Mouse (Mus musculus) liver, embryonic 11.5 days (tissue): ENCODE results near the gene Ccdc9. TPM values are rescaled to one million over a fixed set of nuclear protein-coding genes. Genes with fewer than 3 reads are reported as not detected.

Source experiments
- ATAC-seq: fragments of 200-750 bp; cut with Nextera tagmentation; replicated peaks from 2 replicates; pipeline ENCODE4 v1.8.0; 2017; ENCODE audit warnings: moderate number of reproducible peaks, mild to moderate bottlenecking, moderate TSS enrichment, moderate library complexity; ENCODE audit not compliant: low FRiP score
- DNase-seq: peaks from one replicate; pipeline ENCODE4 v3.0.0-alpha.2; 2017; ENCODE audit warnings: low spot score
- H3K27ac ChIP-seq: fragments of 300-500 bp; sonication (generic); 2 replicates; pipeline ENCODE4 v1.5.1; 2014; ENCODE audit warnings: mild to moderate bottlenecking, low read depth, low read length, control low read depth
- H3K27me3 ChIP-seq: fragments of 300-500 bp; sonication (generic); replicated peaks from 2 replicates; pipeline ENCODE4 v1.6.1; 2014; ENCODE audit warnings: low read length, mixed read lengths; ENCODE audit not compliant: control insufficient read depth, insufficient read depth
- H3K36me3 ChIP-seq: fragments of 300-500 bp; sonication (generic); 2 replicates; pipeline ENCODE4 v1.6.1; 2014; ENCODE audit warnings: mild to moderate bottlenecking, low read length, moderate library complexity, mixed read lengths; ENCODE audit not compliant: control insufficient read depth, insufficient read depth
- H3K4me1 ChIP-seq: fragments of 300-500 bp; sonication (generic); replicated peaks from 2 replicates; pipeline ENCODE4 v1.6.1; 2014; ENCODE audit warnings: low read length, mixed read lengths; ENCODE audit not compliant: control insufficient read depth, insufficient read depth
- H3K4me2 ChIP-seq: fragments of 300-500 bp; sonication (generic); 2 replicates; pipeline ENCODE4 v1.6.1; 2014; ENCODE audit warnings: mild to moderate bottlenecking, control low read depth, moderate library complexity
- H3K4me3 ChIP-seq: fragments of 300-500 bp; sonication (generic); 2 replicates; pipeline ENCODE4 v1.5.1; 2014; ENCODE audit warnings: low read depth, low read length, control low read depth
- H3K9ac ChIP-seq: fragments of 300-500 bp; sonication (generic); 2 replicates; pipeline ENCODE4 v1.6.1; 2014; ENCODE audit warnings: low read depth, low read length, control low read depth
- H3K9me3 ChIP-seq: fragments of 300-500 bp; sonication (generic); 2 replicates; pipeline ENCODE4 v1.6.1; 2016; ENCODE audit warnings: low read length, inconsistent platforms, mixed read lengths; ENCODE audit not compliant: control insufficient read depth
- WGBS: fragments of 180-500 bp; shearing (Covaris S2); extraction: QIAGEN DNeasy Blood & Tissue Kit; methylation state at CpG from one replicate; pipeline ENCODE4 v1.1.7; 2014; 5-methylcytosine and 5-hydroxymethylcytosine counted together
- polyA plus RNA-seq: library from polyadenylated mRNA; unstranded; fragments of >200 nt; fragmentation: Nextera tagmentation; extraction: Ambion mirVana; gene quantifications from 2 replicates; pipeline ENCODE4 v1.2.1, GENCODE M21; 2014

Ccdc9 gene
- polyA plus RNA-seq, 1 experiment from 2014 or later = 25.3 TPM

DNA sequence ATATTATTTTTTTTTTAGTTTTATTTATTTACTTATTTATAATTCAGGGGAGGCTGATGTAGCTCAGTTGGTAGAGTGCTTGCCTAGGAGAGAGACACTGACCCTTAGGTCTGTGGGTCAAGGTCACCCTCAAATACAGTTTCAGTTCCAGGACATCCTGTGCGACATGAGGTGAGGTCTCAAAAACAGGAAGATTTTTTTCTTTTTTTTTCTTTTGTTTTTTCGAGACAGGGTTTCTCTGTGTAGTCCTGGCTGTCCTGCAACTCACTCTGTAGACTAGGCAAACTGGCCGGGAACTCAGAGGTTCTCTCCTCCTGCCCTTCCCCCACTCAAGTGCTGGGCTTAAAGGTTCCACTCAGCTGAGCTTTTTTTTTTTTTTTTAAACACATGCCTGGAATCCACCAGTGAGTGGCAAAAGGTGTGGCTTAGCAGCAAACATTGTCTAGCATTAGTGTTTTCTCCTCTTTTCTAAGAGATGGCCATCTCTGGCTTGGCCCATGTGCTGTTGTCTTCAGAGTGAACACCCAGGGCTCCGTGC is 28.7 kb upstream of the Ccdc9 start:
- Histone ChIP-seq H3K9ac (no peak overlapping the region), H3K27ac (no peak overlapping the region), H3K4me1 (peaks cover 39% of the 10 kb centered on the region), H3K9me3 (no peaks in the 10 kb centered on the region), H3K4me3 (no peak overlapping the region), H3K36me3 (peaks cover 5% of the 10 kb centered on the region), H3K27me3 (no peaks in the 10 kb centered on the region), H3K4me2 (no peak overlapping the region)
- ATAC-seq (no peak), DNase-seq (no peak)
- 62% methylated on average over 4 of the region's 4 CpGs for WGBS

DNA sequence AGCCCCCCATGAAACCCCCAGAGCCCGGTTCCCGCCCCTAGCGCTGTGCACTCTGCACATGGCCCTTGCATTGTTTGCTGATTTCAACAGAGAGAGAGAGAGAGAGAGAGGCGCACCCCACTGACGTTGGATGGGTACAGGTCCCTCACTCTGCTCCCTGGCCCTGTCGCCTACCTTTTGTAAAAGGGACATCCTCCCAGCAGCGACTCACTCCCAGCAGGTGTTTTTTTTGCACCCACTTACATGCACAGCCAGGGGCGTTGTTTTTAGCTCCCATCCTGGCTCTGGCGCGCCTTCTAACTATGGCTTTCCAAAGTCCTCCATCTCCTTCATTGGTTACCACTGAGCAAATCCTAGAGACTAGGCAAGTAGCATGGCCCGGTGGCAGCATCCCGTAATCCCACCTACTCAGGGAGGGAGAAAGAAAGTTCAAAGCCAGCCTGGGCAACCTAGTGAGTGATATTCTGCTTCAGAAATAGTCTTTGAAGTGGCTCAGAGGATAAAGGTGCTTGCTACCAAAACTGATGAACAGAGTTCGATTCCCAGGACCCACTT is 27.7 kb upstream of the Ccdc9 start:
- Histone ChIP-seq H3K4me3 (peak overlapping the region; percentile 78), H3K9ac (peak overlapping the region; percentile 97), H3K4me1 (peaks cover 43% of the 10 kb centered on the region), H3K27ac (peak overlapping the region; percentile 99), H3K4me2 (peak overlapping the region; percentile 100), H3K9me3 (no peaks in the 10 kb centered on the region), H3K27me3 (no peaks in the 10 kb centered on the region), H3K36me3 (peaks cover 5% of the 10 kb centered on the region)
- DNase-seq (no peak), ATAC-seq (no peak)
- WGBS = 17% methylated on average over 13 of the region's 13 CpGs

DNA sequence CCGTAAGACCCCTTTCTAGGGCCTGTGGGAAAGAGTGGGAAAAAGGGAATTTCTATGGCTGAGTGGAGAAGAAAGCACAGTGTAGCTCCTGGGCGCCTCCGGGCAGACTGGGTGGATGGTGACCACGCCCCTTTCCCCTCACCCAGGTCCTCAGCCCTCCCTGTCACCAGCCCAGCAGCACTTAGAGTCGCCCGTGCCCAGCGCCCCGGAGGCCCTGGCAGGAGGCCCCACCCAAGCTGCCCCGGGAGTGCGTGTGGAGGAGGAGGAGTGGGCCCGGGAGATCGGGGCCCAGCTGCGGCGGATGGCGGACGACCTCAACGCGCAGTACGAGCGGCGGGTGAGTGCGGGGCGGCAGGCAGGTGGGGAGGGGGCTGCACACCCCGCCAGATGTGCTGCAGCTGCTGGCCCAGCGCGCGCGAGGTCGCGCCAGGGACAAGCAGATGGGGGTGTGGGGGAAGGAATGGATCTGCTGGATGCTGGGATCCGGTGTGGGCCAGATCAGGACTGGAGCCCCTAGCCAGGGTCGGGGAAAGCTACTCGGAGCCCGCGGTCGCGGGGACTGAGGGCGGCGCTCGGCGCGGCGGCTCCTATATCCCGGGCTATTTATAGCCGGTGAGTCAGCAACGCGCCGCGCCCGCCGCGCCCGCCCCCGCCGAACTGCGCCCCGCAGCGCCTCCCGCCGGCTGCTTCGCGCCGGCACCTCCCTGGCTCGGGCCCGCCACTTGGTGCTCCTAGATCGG is 27.1 kb upstream of the Ccdc9 start:
- Histone ChIP-seq H3K27ac (peak overlapping the region; percentile 99), H3K4me3 (peak overlapping the region; percentile 78), H3K9me3 (no peaks in the 10 kb centered on the region), H3K27me3 (no peaks in the 10 kb centered on the region), H3K4me1 (peaks cover 48% of the 10 kb centered on the region), H3K36me3 (peaks cover 5% of the 10 kb centered on the region), H3K9ac (peak overlapping the region; percentile 97), H3K4me2 (peak overlapping the region; percentile 100)
- under 1% methylated on average over 57 of the region's 66 CpGs for WGBS
- DNase-seq = peak; percentile 86
- ATAC-seq = peak; percentile 71

DNA sequence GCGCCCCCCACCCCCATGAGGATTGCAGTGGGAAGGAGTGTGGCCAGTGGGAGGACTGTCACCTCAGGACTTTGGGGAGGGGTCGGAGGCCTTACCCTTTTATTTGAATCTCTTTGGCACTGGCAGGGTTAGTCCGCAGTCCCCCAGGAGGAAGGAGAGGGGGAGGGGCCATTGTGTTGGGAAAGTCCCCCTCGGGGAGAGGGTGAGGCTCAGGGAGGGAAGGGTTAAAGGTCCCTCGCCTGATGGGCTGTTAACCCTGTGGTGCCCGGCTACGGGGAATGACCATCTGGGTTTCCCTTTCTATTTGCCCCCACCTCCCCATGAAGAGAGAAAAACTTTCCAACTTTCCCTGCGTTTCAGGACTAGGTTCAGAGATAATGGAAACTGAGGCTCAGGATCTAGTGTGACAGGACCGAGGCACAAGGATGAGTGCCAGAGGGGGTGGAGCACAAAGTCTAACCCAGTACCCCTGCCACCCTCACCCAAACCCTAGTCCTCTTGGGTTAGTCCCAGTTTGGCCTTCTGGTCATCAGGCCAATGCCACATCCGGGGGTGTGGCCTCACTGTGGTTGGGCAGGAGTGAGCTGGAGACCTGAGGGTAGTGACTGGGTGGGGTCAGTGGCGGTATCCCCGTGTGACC is 26.2 kb upstream of the Ccdc9 start:
- H3K4me1 ChIP-seq = peaks cover 53% of the 10 kb centered on the region

DNA sequence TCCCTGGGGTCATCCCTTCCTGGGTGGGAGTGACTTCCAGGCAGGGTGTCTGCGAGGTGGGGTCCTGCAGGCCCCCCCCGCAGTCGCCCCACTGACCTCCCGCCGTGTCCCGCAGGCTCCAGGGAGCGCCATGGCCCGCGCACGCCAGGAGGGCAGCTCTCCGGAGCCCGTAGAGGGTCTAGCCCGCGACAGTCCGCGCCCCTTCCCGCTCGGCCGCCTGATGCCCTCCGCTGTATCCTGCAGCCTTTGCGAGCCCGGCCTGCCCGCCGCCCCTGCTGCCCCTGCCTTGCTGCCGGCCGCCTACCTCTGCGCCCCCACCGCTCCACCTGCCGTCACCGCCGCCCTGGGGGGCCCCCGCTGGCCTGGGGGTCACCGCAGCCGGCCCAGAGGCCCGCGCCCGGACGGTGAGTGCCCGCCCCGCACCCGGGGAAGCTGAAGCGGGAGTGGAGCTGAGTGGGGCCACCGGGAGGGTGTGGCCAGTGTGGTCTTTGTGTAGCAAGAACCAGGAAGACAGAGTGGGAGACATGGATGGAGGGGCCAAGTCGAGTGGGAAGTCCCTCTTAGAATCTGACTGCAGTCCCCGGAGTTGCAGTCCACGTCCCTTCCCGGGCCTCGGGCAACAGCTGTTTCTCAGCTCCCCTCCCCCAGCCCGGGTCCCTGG is 25.5 kb upstream of the Ccdc9 start:
- Histone ChIP-seq H3K27ac (peak overlapping the region; percentile 99), H3K36me3 (no peaks in the 10 kb centered on the region), H3K4me2 (peak overlapping the region; percentile 100), H3K4me1 (peaks cover 53% of the 10 kb centered on the region), H3K9ac (peak overlapping the region; percentile 97), H3K27me3 (no peaks in the 10 kb centered on the region), H3K9me3 (no peaks in the 10 kb centered on the region), H3K4me3 (peak overlapping the region; percentile 78)
- peak; percentile 48 for DNase-seq
- WGBS = under 1% methylated on average over 49 of the region's 49 CpGs
- ATAC-seq = no peak

More for the DNA sequence above, 26.2 kb upstream of the Ccdc9 start:
- ATAC-seq (peak; percentile 23; the same call in 1 of the 2 replicates), DNase-seq (peak; percentile 80)
- H3K27ac ChIP-seq = peak overlapping the region; percentile 99
- H3K4me3 ChIP-seq = peak overlapping the region; percentile 78
- peak overlapping the region; percentile 100 for H3K4me2 ChIP-seq
- no peaks in the 10 kb centered on the region for H3K9me3 ChIP-seq
- no peaks in the 10 kb centered on the region for H3K27me3 ChIP-seq
- H3K36me3 ChIP-seq = peaks cover 4% of the 10 kb centered on the region
- H3K9ac ChIP-seq = peak overlapping the region; percentile 97
- WGBS = 0% methylated on average over 11 of the region's 12 CpGs

DNA sequence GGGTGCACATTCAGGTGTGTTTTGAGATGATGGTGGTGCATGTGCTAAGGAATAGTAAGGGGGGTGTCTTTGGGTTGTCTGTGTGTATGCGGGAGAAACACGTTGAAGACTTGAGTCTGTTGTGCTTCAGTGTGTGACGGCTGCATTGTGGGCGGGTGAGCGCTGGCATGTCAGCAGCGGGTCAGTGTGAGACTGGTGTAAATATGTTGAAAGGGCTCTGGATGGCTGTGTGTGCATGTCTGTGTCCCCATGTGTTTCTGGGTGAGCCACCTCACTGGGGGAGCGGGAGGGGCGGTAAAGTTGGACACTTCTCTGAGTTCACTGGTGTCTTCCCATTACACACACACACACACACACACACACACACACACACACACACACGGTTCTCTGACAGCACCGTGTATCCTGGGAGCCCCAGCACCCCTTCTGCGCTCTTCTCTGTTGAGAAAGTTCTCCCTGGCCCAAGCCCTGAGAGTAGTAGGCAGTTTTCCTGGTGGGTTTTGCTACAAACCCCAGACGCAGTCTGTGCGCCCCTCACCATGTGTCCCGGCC is 24.9 kb upstream of the Ccdc9 start:
- H3K9ac ChIP-seq = peak overlapping the region; percentile 97
- peak overlapping the region; percentile 99 for H3K27ac ChIP-seq
- ATAC-seq = no peak
- peak overlapping the region; percentile 100 for H3K4me2 ChIP-seq
- no peaks in the 10 kb centered on the region for H3K9me3 ChIP-seq
- peak overlapping the region; percentile 78 for H3K4me3 ChIP-seq
- DNase-seq = peak; percentile 66
- peaks cover 53% of the 10 kb centered on the region for H3K4me1 ChIP-seq
- 3% methylated on average over 14 of the region's 14 CpGs for WGBS
- H3K27me3 ChIP-seq = no peaks in the 10 kb centered on the region
- H3K36me3 ChIP-seq = no peaks in the 10 kb centered on the region

DNA sequence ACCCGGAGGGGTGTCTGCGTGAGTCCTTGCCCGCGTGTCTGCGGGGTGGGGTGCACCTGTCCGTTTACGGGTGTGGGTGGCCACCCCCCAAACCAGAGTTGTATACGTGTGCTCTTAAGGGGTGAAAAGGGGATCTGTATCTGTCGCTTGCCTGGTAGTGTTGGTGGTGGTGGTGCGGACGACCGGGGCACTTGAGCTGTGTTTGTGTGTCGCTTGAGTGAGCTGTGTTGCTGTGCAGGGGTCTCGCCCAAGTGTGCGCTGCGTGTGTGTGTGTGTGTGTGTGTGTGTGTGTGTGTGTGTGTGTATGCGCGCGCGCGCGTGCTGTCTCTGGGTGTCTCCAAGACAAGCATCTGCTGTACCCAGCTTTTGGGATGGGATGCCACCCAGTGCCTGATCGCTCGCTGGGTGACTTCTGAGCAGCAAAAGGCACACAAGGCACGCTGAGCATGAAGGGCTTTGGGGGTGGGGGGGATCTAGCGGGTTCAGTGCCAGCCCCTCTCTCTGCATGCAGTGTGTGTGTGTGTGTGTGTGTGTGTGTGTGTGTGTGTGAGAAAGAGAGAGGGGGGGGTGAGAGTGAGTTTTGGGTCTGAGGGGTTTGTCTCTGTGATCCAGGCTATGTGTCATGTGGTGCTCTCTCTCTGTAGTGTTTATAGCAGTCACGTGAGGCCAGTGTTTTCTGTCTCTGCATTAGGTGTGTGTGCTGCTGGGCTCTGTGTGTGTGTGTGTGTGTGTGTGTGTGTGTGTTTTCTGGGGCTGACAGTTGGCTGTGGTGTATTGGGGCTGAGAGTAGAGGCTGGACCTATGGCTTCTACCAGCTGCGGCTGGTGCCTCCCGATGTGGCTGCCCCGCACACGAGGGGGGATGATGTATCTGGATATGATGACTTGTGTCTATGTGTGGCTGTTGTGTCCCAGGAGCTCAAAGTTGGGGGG is 24.2 kb upstream of the Ccdc9 start:
- peak overlapping the region; percentile 78 for H3K4me3 ChIP-seq
- H3K4me1 ChIP-seq = peaks cover 53% of the 10 kb centered on the region
- H3K4me2 ChIP-seq = peak overlapping the region; percentile 100
- no peaks in the 10 kb centered on the region for H3K27me3 ChIP-seq
- WGBS = under 1% methylated on average over 31 of the region's 31 CpGs
- H3K27ac ChIP-seq = peak overlapping the region; percentile 71
- no peaks in the 10 kb centered on the region for H3K9me3 ChIP-seq
- peak overlapping the region; percentile 97 for H3K9ac ChIP-seq
- no peaks in the 10 kb centered on the region for H3K36me3 ChIP-seq
- DNase-seq (peak; percentile 66), ATAC-seq (no peak)
